Mouse (Mus musculus) limb, embryonic 12.5 days (tissue): ENCODE results near the gene Usp32. TPM values are rescaled to one million over a fixed set of nuclear protein-coding genes. Genes with fewer than 3 reads are reported as not detected.

Experiments used
- ATAC-seq: fragments of 200-750 bp; cut with Nextera tagmentation; 2 replicates; pipeline ENCODE4 v1.8.0; 2017; ENCODE audit warnings: low read depth, moderate TSS enrichment; ENCODE audit not compliant: insufficient number of reproducible peaks, insufficient read depth, low FRiP score, low TSS enrichment
- H3K27ac ChIP-seq: fragments of 300-500 bp; sonication (generic); 2 replicates; pipeline ENCODE4 v1.5.1; 2016; ENCODE audit warnings: mild to moderate bottlenecking, moderate library complexity
- H3K27me3 ChIP-seq: fragments of 300-500 bp; sonication (generic); 2 replicates; pipeline ENCODE4 v1.6.1; 2016; ENCODE audit warnings: mild to moderate bottlenecking, moderate library complexity
- H3K36me3 ChIP-seq: fragments of 300-500 bp; sonication (generic); 2 replicates; pipeline ENCODE4 v1.6.1; 2016; ENCODE audit warnings: mild to moderate bottlenecking, moderate library complexity
- H3K4me1 ChIP-seq: fragments of 300-500 bp; sonication (generic); replicated peaks from 2 replicates; pipeline ENCODE4 v1.6.1; 2016
- H3K4me2 ChIP-seq: fragments of 300-500 bp; sonication (generic); 2 replicates; pipeline ENCODE4 v1.6.1; 2016; ENCODE audit warnings: mild to moderate bottlenecking, moderate library complexity
- H3K4me3 ChIP-seq: fragments of 300-500 bp; sonication (generic); replicated peaks from 2 replicates; pipeline ENCODE4 v1.5.1; 2016; ENCODE audit warnings: mild to moderate bottlenecking
- H3K9ac ChIP-seq: fragments of 300-500 bp; sonication (generic); replicated peaks from 2 replicates; pipeline ENCODE4 v1.6.1; 2016; ENCODE audit warnings: mild to moderate bottlenecking, moderate library complexity
- H3K9me3 ChIP-seq: fragments of 300-500 bp; sonication (generic); 2 replicates; pipeline ENCODE4 v1.6.1; 2016; ENCODE audit warnings: mild to moderate bottlenecking, moderate library complexity
- WGBS: fragments of 180-500 bp; shearing (Covaris S2); methylation state at CpG from one replicate; pipeline ENCODE4 v1.1.7; 2016; 5-methylcytosine and 5-hydroxymethylcytosine counted together
- polyA plus RNA-seq: library from polyadenylated mRNA; unstranded; fragments of >200 nt; fragmentation: Nextera tagmentation; extraction: Ambion mirVana; gene quantifications from 2 replicates; pipeline ENCODE4 v1.2.1, GENCODE M21; 2016

Gene Usp32
- polyA plus RNA-seq, 1 experiment from 2014 or later: 5.2 TPM

GRCm38 (mm10) chr11:84948114-84948513 lies 191.8 kb downstream of the Usp32 start:
- Histone ChIP-seq H3K9me3 (no peaks in the 10 kb centered on the region), H3K36me3 (no peaks in the 10 kb centered on the region), H3K27me3 (peaks cover 29% of the 10 kb centered on the region), H3K9ac (no peak overlapping the region), H3K4me2 (no peak overlapping the region), H3K4me1 (peaks cover 9% of the 10 kb centered on the region; the same call in 1 of the 2 replicates), H3K27ac (no peak overlapping the region), H3K4me3 (no peak overlapping the region)
- ATAC-seq: no peak
- 57% methylated on average over 3 of the region's 3 CpGs for WGBS

- ATAC-seq: no peak
- Histone ChIP-seq H3K9me3 (no peaks in the 10 kb centered on the region), H3K4me2 (no peak overlapping the region), H3K4me3 (no peak overlapping the region), H3K27me3 (peaks cover 37% of the 10 kb centered on the region), H3K4me1 (peaks cover 9% of the 10 kb centered on the region; the same call in 1 of the 2 replicates), H3K9ac (no peak overlapping the region), H3K27ac (no peak overlapping the region), H3K36me3 (no peaks in the 10 kb centered on the region)
- 74% methylated on average over 6 of the region's 6 CpGs for WGBS
Observed at GRCm38 (mm10) chr11:84947206-84947605, 192.8 kb downstream of the Usp32 start.

GRCm38 (mm10) chr11:84945841-84946240 lies 194.1 kb downstream of the Usp32 start:
- 44% methylated on average over 3 of the region's 3 CpGs for WGBS
- H3K27me3 ChIP-seq: peaks cover 37% of the 10 kb centered on the region
- H3K9ac ChIP-seq: no peak overlapping the region
- H3K4me1 ChIP-seq: peaks cover 9% of the 10 kb centered on the region; the same call in 1 of the 2 replicates
- ATAC-seq: no peak
- no peaks in the 10 kb centered on the region for H3K9me3 ChIP-seq
- no peak overlapping the region for H3K27ac ChIP-seq
- H3K4me3 ChIP-seq: no peak overlapping the region
- H3K4me2 ChIP-seq: no peak overlapping the region
- no peaks in the 10 kb centered on the region for H3K36me3 ChIP-seq

GRCm38 (mm10) chr11:84944639-84945435 lies 195.1 kb downstream of the Usp32 start:
- H3K27me3 ChIP-seq: peaks cover 37% of the 10 kb centered on the region
- H3K4me1 ChIP-seq: peaks cover 9% of the 10 kb centered on the region; the same call in 1 of the 2 replicates
- H3K36me3 ChIP-seq: no peaks in the 10 kb centered on the region
- no peak overlapping the region for H3K4me2 ChIP-seq
- ATAC-seq: no peak
- H3K27ac ChIP-seq: no peak overlapping the region
- H3K9ac ChIP-seq: no peak overlapping the region
- H3K4me3 ChIP-seq: no peak overlapping the region
- WGBS: 6% methylated on average over 12 of the region's 12 CpGs
- H3K9me3 ChIP-seq: no peaks in the 10 kb centered on the region

- no peak for ATAC-seq
- H3K27me3 ChIP-seq: peaks cover 37% of the 10 kb centered on the region
- peak overlapping the region; percentile 12; the same call in 1 of the 2 replicates for H3K4me3 ChIP-seq
- no peaks in the 10 kb centered on the region for H3K9me3 ChIP-seq
- H3K27ac ChIP-seq: no peak overlapping the region
- H3K4me2 ChIP-seq: peak overlapping the region; percentile 52
- H3K36me3 ChIP-seq: no peaks in the 10 kb centered on the region
- WGBS: under 1% methylated on average over 15 of the region's 15 CpGs
- no peak overlapping the region for H3K9ac ChIP-seq
- H3K4me1 ChIP-seq: peaks cover 9% of the 10 kb centered on the region; the same call in 1 of the 2 replicates
Observed at GRCm38 (mm10) chr11:84943948-84944347, 196.0 kb downstream of the Usp32 start.

GRCm38 (mm10) chr11:84940140-84940539 lies 199.8 kb downstream of the Usp32 start:
- no peaks in the 10 kb centered on the region for H3K9me3 ChIP-seq
- ATAC-seq: no peak
- no peaks in the 10 kb centered on the region for H3K36me3 ChIP-seq
- H3K9ac ChIP-seq: no peak overlapping the region
- WGBS: 81% methylated on average over 10 of the region's 10 CpGs
- H3K27ac ChIP-seq: no peak overlapping the region
- H3K4me3 ChIP-seq: no peak overlapping the region
- H3K4me2 ChIP-seq: no peak overlapping the region
- peaks cover 29% of the 10 kb centered on the region for H3K27me3 ChIP-seq
- H3K4me1 ChIP-seq: peaks cover 9% of the 10 kb centered on the region; the same call in 1 of the 2 replicates

- 63% methylated on average over 8 of the region's 8 CpGs for WGBS
- ATAC-seq: no peak
- no peak overlapping the region for H3K4me3 ChIP-seq
Observed at GRCm38 (mm10) chr11:84939508-84940053, 200.4 kb downstream of the Usp32 start.

More at GRCm38 (mm10) chr11:84939508-84940053, 200.4 kb downstream of the Usp32 start:
- Histone ChIP-seq H3K4me2 (no peak overlapping the region), H3K9ac (no peak overlapping the region), H3K27ac (no peak overlapping the region), H3K36me3 (no peaks in the 10 kb centered on the region), H3K9me3 (no peaks in the 10 kb centered on the region), H3K27me3 (peaks cover 23% of the 10 kb centered on the region), H3K4me1 (peaks cover 8% of the 10 kb centered on the region; the same call in 1 of the 2 replicates)

Other genes starting within 250 kb of the Usp32 start
- 65.6 and 66.5 TPM in 2 replicates for gene Znhit3, start 223.8 kb downstream of the Usp32 start, polyA plus RNA-seq
- gene Car4, start 182.4 kb downstream of the Usp32 start, polyA plus RNA-seq: 0.33 TPM in 1 of 2 replicates, not detected in the other
- 0.43 TPM in 1 of 2 replicates, not detected in the other for gene 1700125H20Rik, start 30.2 kb upstream of the Usp32 start, polyA plus RNA-seq
- gene Appbp2, start 95.0 kb upstream of the Usp32 start, polyA plus RNA-seq: 44.6 and 45.7 TPM in 2 replicates
- 26.9 and 27.2 TPM in 2 replicates for gene Ppm1d, start 171.1 kb upstream of the Usp32 start, polyA plus RNA-seq
- gene Bcas3, start 213.0 kb upstream of the Usp32 start, polyA plus RNA-seq: 29.7 and 33.5 TPM in 2 replicates